Mouse (Mus musculus) gastrocnemius, postnatal 14 days (tissue): Measurements from ENCODE around the gene Rin2. TPM values are rescaled to one million over a fixed set of nuclear protein-coding genes. Genes with fewer than 3 reads are reported as not detected.
A peak's percentile ranks its signal among the peaks of the same experiment; 100 is the strongest.

ENCODE experiments used
- DNase-seq: peaks from one replicate; pipeline ENCODE4 v3.0.0; 2021; ENCODE audit warnings: mixed read lengths
- intact Hi-C: fragments of 180-260 bp; cut with DNase I; formaldehyde crosslinking; loops from one replicate; pipeline ENCODE4 v1.15.1; 2025; ENCODE audit warnings: low total_unique reads
- long read RNA-seq, 2 experiments: library from polyadenylated mRNA; stranded (forward); transcript quantifications; one replicate each; pipeline ENCODE4 v2.0.0; 2021
- total RNA-seq, 2 experiments: library from RNA; stranded (reverse); gene quantifications; 2 replicates each; pipeline ENCODE4 v1.2.3; 2021

Gene Rin2
- 10 to 100 TPM; 20.0 to 23.5 TPM for total RNA-seq
- long read RNA-seq, experiment 1, partial matches to known transcripts = 11 of 17 reads
- long read RNA-seq, experiment 1, other reads (novel, unspliced or antisense) = 6 of 17 reads
- long read RNA-seq, experiment 2, partial matches to known transcripts = 14 of 17 reads
- long read RNA-seq, experiment 2, other reads (novel, unspliced or antisense) = 3 of 17 reads

DNA sequence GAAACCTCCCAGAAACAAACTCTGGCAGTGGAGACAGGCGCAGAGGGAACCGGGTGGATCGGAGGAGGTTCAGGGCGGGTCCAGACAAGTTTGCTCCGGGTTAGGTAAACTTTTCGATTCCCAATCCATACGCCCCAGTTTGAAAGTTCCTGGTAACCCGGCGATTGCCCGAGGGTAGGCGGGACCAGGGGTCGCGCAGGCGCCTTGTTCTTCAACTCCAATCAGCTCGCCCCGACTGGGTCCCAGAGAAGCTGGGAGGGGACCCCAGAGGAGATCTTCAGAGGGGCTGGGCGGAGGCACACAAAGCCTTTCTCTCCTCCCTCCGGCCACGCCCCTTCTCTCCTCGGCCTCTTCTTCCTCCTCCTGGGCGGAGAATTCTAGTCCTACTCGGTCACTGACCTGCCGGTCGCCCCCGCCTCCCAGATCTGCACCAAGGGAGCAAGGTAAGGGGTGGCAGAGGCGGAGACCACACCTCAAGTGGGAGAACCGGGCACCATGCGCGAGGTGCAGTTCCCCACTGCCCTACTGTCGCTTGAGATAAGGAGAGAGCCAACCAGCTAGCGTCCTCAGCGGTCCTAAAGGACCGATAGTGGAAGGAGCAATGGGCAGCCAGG, at the start of gene Rin2:
Gene Rin2 (plus strand): TSS at position 74 of the 614 bp plus-strand sequence.
- intact Hi-C loops = no loop called here

DNA sequence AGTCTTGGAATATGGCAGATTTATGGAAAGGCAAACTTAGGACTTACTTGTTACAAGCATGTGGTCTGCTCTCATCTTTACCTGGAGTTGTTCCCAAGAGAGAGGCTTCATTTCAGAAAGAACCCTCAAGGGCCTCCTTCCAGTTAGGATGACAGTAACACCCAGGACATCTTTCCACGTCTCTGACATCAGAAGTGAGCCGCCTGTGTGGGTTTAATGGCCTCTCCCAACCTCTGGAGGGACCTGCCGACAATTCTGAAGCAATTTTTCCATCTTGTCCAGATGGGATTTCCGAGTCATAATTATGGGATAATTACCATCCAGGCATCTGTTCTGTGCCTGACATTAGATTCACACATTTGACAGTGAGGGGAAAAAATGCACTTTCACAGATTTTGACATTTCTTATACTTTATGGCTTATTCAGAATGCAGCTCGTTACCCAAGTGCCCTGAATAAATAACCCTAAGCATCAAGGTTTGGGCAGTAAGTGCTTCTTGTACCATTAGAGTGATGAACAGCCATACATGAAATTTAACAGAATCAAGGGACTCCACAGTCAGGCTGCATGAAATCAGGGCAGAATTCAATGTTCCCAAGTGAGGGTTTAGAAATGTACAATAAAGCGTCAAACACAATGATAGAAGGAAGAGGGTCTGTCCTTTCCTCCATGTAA, 43.8 kb upstream of the Rin2 start:
- intact Hi-C loops = no loop called here
- DNase-seq = no peak

More for the DNA sequence above, at the start of gene Rin2:
- DNase-seq = peak; percentile 66

DNA sequence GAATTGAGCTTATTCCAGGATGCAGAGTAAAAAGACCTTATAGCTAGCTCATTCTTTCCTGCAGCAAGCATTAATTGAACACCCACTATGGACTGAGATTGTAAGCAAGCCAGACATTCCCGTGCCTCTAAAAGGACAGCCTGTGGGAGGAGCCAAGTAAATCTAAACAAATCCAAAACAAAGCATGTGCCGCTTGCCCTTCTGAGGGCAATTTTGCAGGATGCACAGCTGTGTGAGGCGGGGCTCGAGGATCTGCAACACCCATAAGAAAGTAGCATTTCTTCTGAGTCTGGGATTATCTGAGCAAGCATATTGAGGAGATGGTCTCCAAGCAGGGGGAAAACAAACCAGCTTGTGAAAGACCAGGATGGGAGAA, 43.2 kb upstream of the Rin2 start:
- intact Hi-C loops = no loop called here
- no peak for DNase-seq

DNA sequence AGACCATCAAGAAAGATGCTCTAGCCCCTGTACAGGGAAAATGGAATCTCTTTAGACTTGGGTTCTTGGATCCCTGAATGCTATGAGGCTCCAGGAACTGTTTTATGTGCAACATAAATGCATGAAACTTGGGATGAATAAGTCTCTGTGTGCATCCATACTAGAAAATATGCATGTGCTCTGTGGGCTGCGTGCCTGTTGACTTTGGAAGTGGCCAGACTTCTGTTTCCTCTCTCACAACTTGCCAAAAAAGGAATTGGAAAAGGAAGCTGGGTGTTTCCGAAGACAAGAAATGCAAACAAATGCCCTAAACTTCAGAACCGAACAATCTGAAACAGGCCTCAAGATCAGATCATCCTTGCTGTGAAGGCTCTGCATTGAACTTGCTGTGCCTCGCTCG, 41.2 kb upstream of the Rin2 start:
- DNase-seq = no peak
- intact Hi-C loops = no loop called here

DNA sequence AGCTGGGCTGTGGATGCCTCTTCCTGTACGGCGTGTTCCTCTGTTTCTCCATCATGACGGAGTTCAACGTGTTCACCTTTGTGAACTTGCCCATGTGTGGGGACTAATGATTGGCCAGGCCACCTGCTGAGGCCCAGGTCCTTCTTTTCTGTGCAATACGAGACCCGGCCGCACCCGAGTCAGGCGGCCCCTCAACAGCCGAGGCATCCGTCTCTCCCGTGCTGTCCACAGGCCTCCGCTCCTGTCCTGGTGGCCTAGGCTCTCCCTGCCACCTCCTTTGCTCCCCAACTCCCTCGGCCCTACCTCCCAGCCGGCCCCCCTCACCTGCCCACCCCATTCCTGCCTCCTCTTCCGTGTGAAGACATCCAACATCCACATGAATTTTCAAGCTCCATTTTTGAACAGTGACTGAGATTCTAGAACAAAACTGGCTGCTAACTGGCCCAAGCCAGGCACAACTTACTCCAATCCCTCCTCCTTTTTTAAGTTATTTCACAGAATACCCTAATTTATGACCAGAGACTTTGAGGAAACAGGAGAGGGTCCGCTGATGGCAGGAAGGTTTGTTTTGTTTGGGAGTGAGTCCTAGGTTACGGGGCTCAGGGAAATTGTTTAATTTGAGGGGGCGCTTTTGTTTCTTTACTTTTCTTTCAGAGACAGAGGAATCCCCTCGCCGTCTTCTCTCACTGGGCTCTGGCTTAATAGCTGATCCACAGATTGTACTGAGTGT, 34.6 kb upstream of the Rin2 start:
- no peak for DNase-seq
- intact Hi-C loops = no loop called here

DNA sequence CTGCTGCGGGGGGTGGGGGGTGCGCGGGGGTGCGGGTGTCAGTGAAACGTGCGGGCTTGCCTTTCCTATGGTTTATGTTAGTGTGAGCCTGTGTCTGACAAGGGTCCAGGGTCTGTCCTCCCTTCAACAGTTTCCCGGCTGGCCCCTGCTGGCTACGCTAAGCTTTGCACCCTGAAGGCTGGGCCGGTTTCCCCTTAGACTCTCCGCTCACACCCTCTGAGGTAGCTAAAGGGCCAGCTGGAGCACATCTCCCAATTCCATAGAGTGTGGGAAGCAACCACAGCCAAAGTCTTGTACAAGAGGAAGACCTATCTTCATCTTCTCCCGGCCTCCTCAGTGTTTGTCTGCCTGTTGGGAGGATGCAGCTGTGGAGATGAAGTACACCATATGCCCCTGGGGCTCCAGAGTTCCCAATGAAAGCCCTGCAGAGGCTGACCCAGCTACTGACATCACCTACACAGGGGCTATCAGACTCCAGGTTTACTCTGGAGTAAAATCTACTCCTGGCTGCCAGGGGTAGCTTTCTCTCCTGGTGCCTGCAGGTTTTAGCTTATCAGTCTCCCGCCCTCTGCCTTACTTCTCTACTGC, 19.5 kb upstream of the Rin2 start:
- intact Hi-C loops = no loop called here
- DNase-seq = no peak

DNA sequence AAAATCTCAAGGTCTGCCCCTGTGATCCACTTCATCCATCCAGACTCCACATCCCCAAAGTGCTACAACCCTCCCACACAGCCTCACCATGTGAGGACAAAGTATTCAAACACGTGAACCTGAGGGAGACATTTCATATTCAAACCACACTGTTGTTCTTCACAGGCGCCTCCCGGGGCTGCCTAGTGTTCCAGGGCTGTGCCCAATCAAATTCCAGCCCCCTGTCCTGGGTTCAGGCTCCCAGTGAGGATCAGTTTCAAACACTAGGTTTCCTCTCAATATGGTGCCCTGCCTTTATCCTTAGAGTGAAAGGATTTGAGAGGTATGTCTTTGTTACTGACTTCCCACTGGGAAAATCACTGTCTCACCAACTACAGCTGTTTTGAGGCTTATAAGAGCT, 18.9 kb upstream of the Rin2 start:
- intact Hi-C loops = no loop called here

DNA sequence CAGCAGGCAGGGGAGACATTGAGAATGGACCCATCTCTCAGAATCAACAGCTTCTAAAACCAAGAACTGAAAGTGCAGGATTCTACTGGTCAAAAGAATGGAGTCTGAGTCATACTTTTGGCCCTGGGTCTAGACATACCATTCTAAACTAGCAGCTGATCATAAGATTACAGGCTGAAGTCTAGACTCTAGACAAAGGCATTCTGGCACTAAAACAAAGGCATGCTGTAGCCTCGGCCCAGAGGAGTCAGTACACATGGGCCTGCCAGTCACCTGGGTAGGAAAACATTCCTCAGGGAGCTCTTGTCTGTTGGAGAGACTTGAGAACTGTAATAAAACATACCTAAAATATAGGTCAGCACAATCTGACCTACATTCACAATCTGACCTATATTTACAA, 18.3 kb upstream of the Rin2 start:
- intact Hi-C loops = no loop called here
- DNase-seq = no peak

More for the DNA sequence above, 18.9 kb upstream of the Rin2 start:
- DNase-seq = no peak

DNA sequence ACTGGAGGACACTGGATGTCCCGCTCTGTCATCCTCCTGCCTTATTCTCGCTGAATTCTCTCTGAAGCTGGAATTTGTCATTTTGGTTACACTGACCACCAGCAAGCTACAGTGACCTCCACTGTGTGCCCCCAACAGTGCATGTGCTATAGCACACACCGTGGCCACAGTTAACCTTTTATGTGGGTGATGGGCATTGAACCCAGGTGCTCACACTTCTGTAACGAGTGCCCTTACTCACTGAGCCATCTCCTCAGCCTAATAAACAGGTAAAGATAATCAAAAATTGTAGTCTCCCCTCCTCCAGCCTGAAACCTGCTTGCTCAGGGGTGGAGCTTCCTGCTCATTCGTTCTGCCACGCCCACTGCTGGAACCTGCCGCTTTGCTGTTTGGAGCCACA, 13.8 kb upstream of the Rin2 start:
- intact Hi-C loops = no loop called here
- no peak for DNase-seq

DNA sequence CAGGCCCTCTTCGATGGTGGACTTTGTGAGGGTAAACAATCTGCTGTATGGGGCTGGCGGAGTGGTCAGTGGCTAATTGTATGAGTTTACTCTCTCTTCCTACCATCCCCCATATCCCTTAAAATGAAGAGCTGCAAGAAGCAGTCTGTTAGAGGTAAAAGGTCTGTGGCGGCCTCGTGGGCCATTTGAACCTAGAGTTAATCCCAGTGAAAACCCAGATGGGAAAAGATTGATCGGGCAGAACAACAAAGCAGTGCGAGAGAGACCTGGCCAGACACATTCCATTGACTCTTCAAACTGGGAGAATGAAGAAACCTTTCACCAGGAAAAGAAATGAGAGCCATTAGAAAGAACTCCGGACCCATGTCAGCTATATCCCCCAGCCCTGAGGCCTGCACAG, 11.1 kb upstream of the Rin2 start:
- no peak for DNase-seq
- intact Hi-C loops = no loop called here

DNA sequence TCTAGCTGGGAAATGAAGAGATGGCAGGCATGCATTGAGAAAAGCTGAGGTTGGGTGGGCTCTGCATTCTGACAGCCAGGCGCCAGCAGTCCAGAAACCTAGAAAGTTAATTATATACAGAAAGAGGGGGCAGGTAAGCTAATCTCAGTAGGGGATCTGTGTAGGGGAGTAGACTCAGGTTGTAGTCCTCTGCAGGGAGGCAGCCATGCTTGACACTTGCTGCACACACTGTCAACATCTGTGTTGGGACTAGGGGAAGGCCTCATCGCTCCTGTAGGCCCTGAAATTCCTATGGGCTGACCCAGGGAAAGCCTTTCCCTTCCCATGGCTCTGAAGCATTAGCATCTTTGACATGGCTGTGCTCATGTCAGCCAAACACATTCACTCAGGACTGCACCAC, 10.7 kb upstream of the Rin2 start:
- intact Hi-C loops = no loop called here
- DNase-seq = no peak

DNA sequence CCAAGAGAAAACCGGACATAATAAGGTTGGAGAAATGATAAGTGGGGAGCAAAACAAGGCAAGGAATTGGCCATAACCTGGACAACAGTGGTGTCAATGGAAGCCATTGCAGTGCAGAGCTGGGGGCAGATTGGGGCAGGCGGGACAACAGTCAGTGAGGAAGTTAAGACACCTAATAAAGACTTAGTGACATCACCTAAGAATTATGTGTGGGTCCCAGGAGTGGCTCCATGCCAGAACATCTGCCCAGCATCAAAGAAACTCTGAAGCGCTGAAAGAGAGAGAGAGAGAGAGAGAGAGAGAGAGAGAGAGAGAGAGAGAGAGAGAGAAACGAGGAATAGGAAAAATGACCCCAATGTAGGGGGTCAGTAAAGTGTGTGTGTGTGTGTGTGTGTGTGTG, 6.9 kb upstream of the Rin2 start:
- no peak for DNase-seq
- intact Hi-C loops = no loop called here

DNA sequence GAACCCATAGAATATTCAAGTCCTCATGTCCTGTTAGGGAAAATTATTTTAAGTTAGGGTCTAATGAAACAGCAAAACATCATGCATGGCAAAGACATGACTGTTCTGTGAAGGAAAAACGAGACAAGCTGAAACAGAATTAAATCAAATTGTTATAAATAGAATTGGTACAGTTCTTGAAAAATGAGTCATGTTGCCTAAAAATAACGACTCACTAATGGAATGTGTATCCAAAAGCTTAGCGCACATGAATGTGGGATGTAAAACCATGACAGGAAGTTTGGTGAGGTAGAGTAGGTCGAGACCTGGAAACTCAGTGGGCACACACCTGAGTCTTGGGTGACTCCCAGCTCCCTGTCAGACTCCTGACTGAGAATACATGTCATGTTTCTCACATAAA, 4.9 kb upstream of the Rin2 start:
- no peak for DNase-seq
- intact Hi-C loops = no loop called here

DNA sequence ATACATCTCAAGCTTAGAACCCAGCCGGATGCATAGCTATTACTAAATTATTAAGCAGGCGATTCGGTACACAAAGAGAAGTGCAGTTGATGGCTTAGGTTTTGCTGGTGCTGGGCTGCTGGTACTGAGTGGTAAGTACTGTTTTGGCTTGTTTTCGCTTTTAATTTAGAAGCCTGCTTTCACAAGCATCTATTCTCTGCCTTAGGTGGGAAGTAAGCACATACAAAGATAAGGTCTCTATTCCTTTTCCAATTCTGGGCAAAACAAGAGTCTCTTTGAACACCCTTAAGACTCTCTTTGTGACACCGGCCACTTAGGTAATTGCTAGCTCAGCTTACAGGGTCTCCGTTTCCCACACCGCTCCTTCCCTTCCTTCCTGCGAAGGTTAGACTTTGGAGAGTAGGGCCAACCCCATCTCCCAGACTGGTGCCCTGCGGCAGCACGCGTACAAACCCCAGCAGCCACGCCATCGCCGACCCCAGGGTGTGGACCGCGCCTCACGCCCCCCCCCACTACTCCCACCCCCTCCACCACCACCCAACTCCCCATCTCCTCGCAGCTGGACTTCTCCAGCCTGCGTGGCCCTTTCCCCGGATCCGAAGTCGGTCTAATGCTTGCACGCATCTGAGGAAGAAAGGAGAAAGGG, 396 bp upstream of the Rin2 start:
- intact Hi-C loops = no loop called here
- DNase-seq = no peak

DNA sequence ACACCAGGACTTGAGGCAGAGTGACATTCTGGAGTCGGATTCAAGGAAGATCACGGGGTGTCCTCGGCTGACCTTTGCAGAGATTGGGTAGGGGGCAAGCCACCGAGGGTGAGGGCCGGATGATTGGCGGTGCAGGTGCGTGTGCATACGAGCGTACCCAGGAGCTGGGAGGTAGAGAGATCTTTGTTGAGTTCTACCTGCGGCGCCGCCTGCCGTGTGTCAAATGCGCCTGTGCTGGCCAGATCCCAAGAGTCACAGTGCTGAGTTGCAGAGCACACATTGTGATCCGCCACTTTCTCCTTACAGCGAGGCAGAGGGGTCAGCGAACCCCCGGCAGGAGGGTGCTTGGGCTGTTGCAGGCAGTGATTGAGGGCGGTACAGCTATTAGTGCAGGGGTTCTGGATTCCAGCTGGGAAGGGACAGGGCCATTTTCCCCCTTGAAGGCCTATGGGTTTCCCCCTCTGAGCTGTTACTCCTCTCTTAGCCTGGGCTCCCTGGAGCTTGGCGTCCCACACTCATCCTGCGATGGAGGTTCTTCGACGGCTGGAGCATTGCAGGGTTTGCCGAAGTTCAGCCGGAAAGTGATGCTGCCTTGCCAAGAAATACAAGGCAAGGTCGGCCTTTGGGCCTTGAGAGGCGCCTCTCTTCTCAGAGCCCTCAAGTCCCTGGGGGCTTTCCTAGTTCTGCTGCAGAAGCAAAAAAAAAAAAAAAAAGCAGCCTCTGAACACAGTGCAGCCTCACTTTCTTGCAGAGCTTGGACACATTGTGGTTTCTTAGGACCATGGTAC, 935 bp downstream of the Rin2 start:
- DNase-seq = peak; percentile 31
- intact Hi-C loops = no loop called here

DNA sequence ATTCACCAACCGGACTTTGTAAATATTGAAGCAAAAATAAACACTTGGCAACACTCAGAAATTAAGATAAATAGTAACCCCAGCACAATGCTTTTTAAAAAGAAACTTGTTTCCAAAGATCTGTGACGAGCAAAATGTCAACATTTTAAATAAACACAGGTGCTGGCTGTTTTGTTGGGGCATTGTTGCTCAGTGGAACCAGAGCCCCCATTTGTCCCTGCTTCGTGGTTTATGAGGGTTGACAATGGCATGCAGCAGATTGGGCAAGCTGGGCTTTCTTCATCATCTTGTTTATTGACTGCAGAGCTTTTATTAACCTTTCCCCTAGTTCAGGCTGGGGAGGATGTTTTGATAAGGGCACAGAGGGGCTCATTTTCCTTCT, 1.5 kb downstream of the Rin2 start:
- no peak for DNase-seq
- intact Hi-C loops = no loop called here

DNA sequence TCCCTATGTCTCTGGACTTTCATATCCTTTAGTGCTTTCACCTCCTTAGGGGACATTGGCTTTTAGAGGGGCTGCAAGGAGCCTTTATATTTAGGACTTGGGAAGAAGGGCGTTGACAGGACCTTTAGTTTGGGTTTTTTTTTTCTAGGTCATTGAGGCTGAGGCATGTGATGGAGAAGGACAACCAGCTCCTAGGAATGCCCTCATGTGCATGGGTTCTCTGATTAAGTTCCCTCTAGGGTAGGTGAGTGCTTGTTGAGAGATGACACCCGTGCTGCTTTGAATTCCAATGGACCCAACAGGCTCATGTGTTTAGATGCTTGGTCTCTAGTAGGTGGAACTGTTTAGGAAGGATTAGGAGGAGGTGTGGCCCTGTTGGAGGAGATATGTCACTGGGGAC, 1.9 kb downstream of the Rin2 start:
- no peak for DNase-seq
- intact Hi-C loops = no loop called here

DNA sequence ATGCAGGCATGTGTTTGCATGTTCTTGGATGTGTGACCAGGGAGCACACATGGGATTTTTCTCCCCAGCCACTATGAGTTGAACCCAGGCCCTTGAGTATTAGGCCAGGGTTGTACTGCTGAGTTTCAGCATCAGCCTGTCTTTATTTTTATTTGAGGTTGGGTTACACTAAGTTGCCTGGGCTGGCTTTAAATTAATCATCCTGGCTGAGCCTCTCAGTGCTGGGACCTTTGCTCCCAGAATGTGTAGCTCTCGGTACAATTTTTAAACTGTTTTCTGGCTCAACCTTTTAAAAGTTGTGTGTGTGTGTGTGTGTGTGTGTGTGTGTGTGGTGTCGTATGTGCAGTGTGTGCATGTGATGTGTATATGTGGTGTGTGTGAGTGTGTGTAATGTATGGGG, 5.1 kb downstream of the Rin2 start:
- no peak for DNase-seq
- intact Hi-C loops = no loop called here

DNA sequence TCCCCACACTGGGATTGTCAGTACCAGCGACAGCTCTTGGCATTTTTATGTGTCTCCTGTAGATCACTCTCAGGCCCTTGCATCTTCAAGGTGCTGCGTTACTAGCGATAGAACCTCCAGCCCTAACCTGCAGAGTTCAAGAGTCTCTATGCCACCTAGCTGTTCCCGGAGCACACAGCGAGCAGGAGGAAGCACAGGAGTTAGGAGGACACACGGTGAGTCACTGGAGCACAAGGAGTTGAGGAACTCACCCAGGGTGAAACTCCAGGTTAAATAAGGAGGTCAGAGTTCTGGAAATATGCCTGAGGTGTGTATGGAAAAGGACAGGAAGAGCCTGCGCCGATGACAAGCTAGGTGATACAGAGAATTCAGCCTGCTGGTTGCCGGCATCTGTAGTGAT, 5.7 kb downstream of the Rin2 start:
- DNase-seq = no peak
- intact Hi-C loops = no loop called here
